Mouse (Mus musculus): ENCODE measurements around the gene Prkn. TPM values are rescaled to one million over a fixed set of nuclear protein-coding genes. Genes with fewer than 3 reads are reported as not detected.

The Prkn gene
- polyA plus RNA-seq, 1 experiment = 0.70 TPM

- H3K4me1 ChIP-seq (ENCODE audit: control insufficient read depth, insufficient read depth, low read length) = no peaks in the 10 kb centered on the region
- no peak overlapping the region for H3K27ac ChIP-seq (ENCODE audit: insufficient read depth, low read length)
- TF ChIP-seq CTCF (IDR thresholded peaks at IDR 0.05; ENCODE audit: borderline replicate concordance, insufficient read depth, low read length) (no peak), POLR2A (IDR thresholded peaks at IDR 0.05; ENCODE audit: low read depth, low read length) (no peak)
- no peak overlapping the region for H3K4me3 ChIP-seq (ENCODE audit: insufficient read depth, low read length)
These were observed 1030.4 kb downstream of the Prkn start for GRCm38 (mm10) chr17:11870546-11870945.

GRCm38 (mm10) chr17:11876240-11876639 lies 1036.1 kb downstream of the Prkn start:
- H3K4me3 ChIP-seq (ENCODE audit: insufficient read depth, low read length) = no peak overlapping the region
- H3K27ac ChIP-seq (ENCODE audit: insufficient read depth, low read length) = no peak overlapping the region
- no peak for TF ChIP-seq POLR2A (IDR thresholded peaks at IDR 0.05; ENCODE audit: low read depth, low read length)
- no peak for TF ChIP-seq CTCF (IDR thresholded peaks at IDR 0.05; ENCODE audit: borderline replicate concordance, insufficient read depth, low read length)
- no peaks in the 10 kb centered on the region for H3K4me1 ChIP-seq (ENCODE audit: control insufficient read depth, insufficient read depth, low read length)

GRCm38 (mm10) chr17:11881110-11881820 lies 1041.1 kb downstream of the Prkn start:
- no peak overlapping the region for H3K4me3 ChIP-seq (ENCODE audit: insufficient read depth, low read length)
- TF ChIP-seq POLR2A (IDR thresholded peaks at IDR 0.05; ENCODE audit: low read depth, low read length) (no peak), CTCF (IDR thresholded peaks at IDR 0.05; ENCODE audit: borderline replicate concordance, insufficient read depth, low read length) (no peak)

GRCm38 (mm10) chr17:11885601-11886000 lies 1045.4 kb downstream of the Prkn start:
- Histone ChIP-seq H3K4me3 (ENCODE audit: insufficient read depth, low read length) (no peak overlapping the region), H3K4me1 (ENCODE audit: control insufficient read depth, insufficient read depth, low read length) (no peaks in the 10 kb centered on the region), H3K27ac (ENCODE audit: insufficient read depth, low read length) (no peak overlapping the region)
- TF ChIP-seq POLR2A (IDR thresholded peaks at IDR 0.05; ENCODE audit: low read depth, low read length) (no peak), CTCF (IDR thresholded peaks at IDR 0.05; ENCODE audit: borderline replicate concordance, insufficient read depth, low read length) (no peak)

More at GRCm38 (mm10) chr17:11881110-11881820, 1041.1 kb downstream of the Prkn start:
- no peak overlapping the region for H3K27ac ChIP-seq (ENCODE audit: insufficient read depth, low read length)
- no peaks in the 10 kb centered on the region for H3K4me1 ChIP-seq (ENCODE audit: control insufficient read depth, insufficient read depth, low read length)

GRCm38 (mm10) chr17:11886963-11887362 lies 1046.8 kb downstream of the Prkn start:
- H3K4me3 ChIP-seq (ENCODE audit: insufficient read depth, low read length) = no peak overlapping the region
- H3K4me1 ChIP-seq (ENCODE audit: control insufficient read depth, insufficient read depth, low read length) = no peaks in the 10 kb centered on the region
- TF ChIP-seq POLR2A (IDR thresholded peaks at IDR 0.05; ENCODE audit: low read depth, low read length) (no peak), CTCF (IDR thresholded peaks at IDR 0.05; ENCODE audit: borderline replicate concordance, insufficient read depth, low read length) (no peak)
- no peak overlapping the region for H3K27ac ChIP-seq (ENCODE audit: insufficient read depth, low read length)

- Histone ChIP-seq H3K4me1 (ENCODE audit: control insufficient read depth, insufficient read depth, low read length) (no peaks in the 10 kb centered on the region), H3K27ac (ENCODE audit: insufficient read depth, low read length) (no peak overlapping the region), H3K4me3 (ENCODE audit: insufficient read depth, low read length) (no peak overlapping the region)
- TF ChIP-seq POLR2A (IDR thresholded peaks at IDR 0.05; ENCODE audit: low read depth, low read length) (no peak), CTCF (IDR thresholded peaks at IDR 0.05; ENCODE audit: borderline replicate concordance, insufficient read depth, low read length) (no peak)
These were observed 1047.5 kb downstream of the Prkn start for GRCm38 (mm10) chr17:11887591-11888205.

GRCm38 (mm10) chr17:11888806-11889205 lies 1048.6 kb downstream of the Prkn start:
- no peaks in the 10 kb centered on the region for H3K4me1 ChIP-seq (ENCODE audit: control insufficient read depth, insufficient read depth, low read length)
- TF ChIP-seq POLR2A (IDR thresholded peaks at IDR 0.05; ENCODE audit: low read depth, low read length) (no peak), CTCF (IDR thresholded peaks at IDR 0.05; ENCODE audit: borderline replicate concordance, insufficient read depth, low read length) (no peak)
- H3K4me3 ChIP-seq (ENCODE audit: insufficient read depth, low read length) = no peak overlapping the region
- no peak overlapping the region for H3K27ac ChIP-seq (ENCODE audit: insufficient read depth, low read length)

GRCm38 (mm10) chr17:11900300-11900699 lies 1060.1 kb downstream of the Prkn start:
- Histone ChIP-seq H3K4me3 (ENCODE audit: insufficient read depth, low read length) (no peak overlapping the region), H3K27ac (ENCODE audit: insufficient read depth, low read length) (no peak overlapping the region), H3K4me1 (ENCODE audit: control insufficient read depth, insufficient read depth, low read length) (no peaks in the 10 kb centered on the region)
- no peak for TF ChIP-seq CTCF (IDR thresholded peaks at IDR 0.05; ENCODE audit: borderline replicate concordance, insufficient read depth, low read length)
- TF ChIP-seq POLR2A (IDR thresholded peaks at IDR 0.05; ENCODE audit: low read depth, low read length) = no peak

- TF ChIP-seq POLR2A (IDR thresholded peaks at IDR 0.05; ENCODE audit: low read depth, low read length) (no peak), CTCF (IDR thresholded peaks at IDR 0.05; ENCODE audit: borderline replicate concordance, insufficient read depth, low read length) (no peak)
- no peak overlapping the region for H3K27ac ChIP-seq (ENCODE audit: insufficient read depth, low read length)
- H3K4me1 ChIP-seq (ENCODE audit: control insufficient read depth, insufficient read depth, low read length) = no peaks in the 10 kb centered on the region
- no peak overlapping the region for H3K4me3 ChIP-seq (ENCODE audit: insufficient read depth, low read length)
These were observed 1061.5 kb downstream of the Prkn start for GRCm38 (mm10) chr17:11901731-11902130.

GRCm38 (mm10) chr17:11903001-11903400 lies 1062.8 kb downstream of the Prkn start:
- Histone ChIP-seq H3K27ac (ENCODE audit: insufficient read depth, low read length) (no peak overlapping the region), H3K4me1 (ENCODE audit: control insufficient read depth, insufficient read depth, low read length) (no peaks in the 10 kb centered on the region), H3K4me3 (ENCODE audit: insufficient read depth, low read length) (no peak overlapping the region)
- no peak for TF ChIP-seq POLR2A (IDR thresholded peaks at IDR 0.05; ENCODE audit: low read depth, low read length)
- no peak for TF ChIP-seq CTCF (IDR thresholded peaks at IDR 0.05; ENCODE audit: borderline replicate concordance, insufficient read depth, low read length)
